ENCODE assay signal across 9 mouse cellular contexts in the genomic region with DNA sequence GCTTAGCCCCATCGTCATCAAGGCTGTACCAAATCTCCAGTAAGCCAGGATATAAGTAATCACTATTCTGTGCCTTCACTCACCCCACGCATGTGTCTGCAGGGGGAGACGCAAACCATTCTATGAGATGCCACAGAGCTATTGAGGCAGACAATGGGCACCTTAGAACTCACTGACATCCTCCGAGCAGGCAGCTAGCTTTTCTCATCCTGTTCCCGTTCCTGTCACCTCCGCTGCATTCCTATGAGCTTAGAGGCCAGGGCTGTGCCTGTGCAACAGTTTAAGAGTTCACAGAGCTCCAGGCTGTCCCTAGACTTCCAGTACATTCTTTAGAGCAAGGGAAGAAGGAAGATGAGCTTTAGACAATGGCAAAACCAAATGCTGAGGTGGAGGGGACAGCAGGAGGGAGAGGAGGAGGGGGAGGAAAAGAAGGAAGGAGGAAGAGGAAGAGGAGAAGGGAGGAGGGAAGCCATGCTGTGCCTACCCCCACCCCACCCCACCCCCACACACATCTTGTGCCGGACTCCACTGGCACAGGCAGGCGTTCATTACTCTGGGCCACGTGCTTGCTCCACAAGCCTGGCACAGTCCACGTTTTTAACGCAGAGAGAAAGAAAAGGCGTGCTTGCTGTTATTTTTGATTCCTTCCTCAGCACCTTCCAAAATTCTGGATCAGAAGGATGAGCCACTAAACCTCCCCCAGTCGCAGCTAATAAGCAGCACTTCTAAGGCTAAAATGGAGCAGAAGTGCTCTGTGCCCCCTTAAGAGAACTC. TPM values are rescaled to one million over a fixed set of nuclear protein-coding genes. Genes with fewer than 3 reads are reported as not detected.
A peak's percentile ranks its signal among the peaks of the same experiment; 100 is the strongest.
DNase-seq lines count a peak whose midpoint lies in the region; ATAC-seq lines count a peak whose summit lies in the region.
"Had no signal": no experiment of that assay in that cellular context is flagged by ENCODE, and none has a peak within 500 bp of the region (broad histone marks: within the 10 kb centered on the region; RNA-seq: fewer than 3 reads in every experiment).

No protein-coding gene starts in this region.

- no peak overlapping the region for H3K4me3 ChIP-seq in forebrain, embryonic 13.5 days
- H3K4me3 ChIP-seq in forebrain, embryonic 15.5 days: no peak overlapping the region

- no peaks in the 10 kb centered on the region for H3K36me3 ChIP-seq in forebrain, embryonic 13.5 days (ENCODE audit: poor library complexity, severe bottlenecking)
- H3K36me3 ChIP-seq in forebrain, embryonic 15.5 days: no peaks in the 10 kb centered on the region

- no peak for ATAC-seq in forebrain, embryonic 13.5 days
- no peak for ATAC-seq in forebrain, embryonic 15.5 days (replicated peaks)

- no peak overlapping the region for H3K4me2 ChIP-seq in forebrain, embryonic 13.5 days
- H3K4me2 ChIP-seq in forebrain, embryonic 15.5 days (replicated peaks): no peak overlapping the region

- 0 out of 2 replicates have a peak overlapping the region, but pooled peaks have one; percentile 21 for H3K9ac ChIP-seq in forebrain, embryonic 13.5 days
- H3K9ac ChIP-seq in forebrain, embryonic 15.5 days (replicated peaks): no peak overlapping the region

- WGBS in forebrain, embryonic 13.5 days: 46% methylated on average over 13 of the region's 13 CpGs
- 39% methylated on average over 13 of the region's 13 CpGs for WGBS in forebrain, embryonic 15.5 days

- peaks cover 39% of the 10 kb centered on the region for H3K4me1 ChIP-seq in forebrain, embryonic 13.5 days
- H3K4me1 ChIP-seq in forebrain, embryonic 15.5 days: peaks cover 8% of the 10 kb centered on the region

- peak; percentile 69 for DNase-seq in layer of hippocampus, adult 9-11 months
- DNase-seq in layer of hippocampus, postnatal 36 days: no peak
- DNase-seq in thymus, postnatal 4 days: peak; percentile 8
- no peak for DNase-seq in thymus, postnatal 36 days
- DNase-seq in cerebellum, adult 9-11 months: no peak
- no peak for DNase-seq in neural tube, embryonic 10.5 days (ENCODE audit: extremely low spot score, low spot score)
- DNase-seq: cerebellum, postnatal 36 days had no signal

- no peak overlapping the region for H3K27ac ChIP-seq in forebrain, embryonic 13.5 days
- H3K27ac ChIP-seq in forebrain, embryonic 15.5 days (replicated peaks): no peak overlapping the region

- H3K9me3 ChIP-seq in forebrain, embryonic 13.5 days (replicated peaks): no peaks in the 10 kb centered on the region
- H3K9me3 ChIP-seq in forebrain, embryonic 15.5 days: no peaks in the 10 kb centered on the region

- no peaks in the 10 kb centered on the region for H3K27me3 ChIP-seq in forebrain, embryonic 13.5 days
- H3K27me3 ChIP-seq in forebrain, embryonic 15.5 days: no peaks in the 10 kb centered on the region

RNA-seq across cellular contexts. Expression of a gene that starts 14.7 kb away (rescaled TPM):
- 9.9 and 10.7 TPM in 2 replicates for polyA plus RNA-seq in forebrain, embryonic 13.5 days (2015; fragmentation: Nextera tagmentation; extraction: Ambion mirVana)
- polyA plus RNA-seq in forebrain, embryonic 15.5 days (2015; fragmentation: Nextera tagmentation; extraction: Ambion mirVana): 7.0 and 7.6 TPM in 2 replicates
- total RNA-seq in layer of hippocampus, postnatal 36 days (2021): 10 to 100 TPM; 40.1 to 45.2 TPM

Comparison
In these comparisons a context has a peak if more than half of its experiments do, and no peak if none do; other contexts are left out.
1. DNase-seq: peak in layer of hippocampus, adult 9-11 months (single experiment) and thymus, postnatal 4 days (single experiment); none in layer of hippocampus, postnatal 36 days (0 of 2), thymus, postnatal 36 days (0 of 2), cerebellum, adult 9-11 months (single experiment) and neural tube, embryonic 10.5 days (single experiment).